Mouse (Mus musculus) midbrain, embryonic 13.5 days (tissue): Measurements from ENCODE around the gene Gm5483. TPM values are rescaled to one million over a fixed set of nuclear protein-coding genes. Genes with fewer than 3 reads are reported as not detected.
"Not testable (repeated sequence)": the region's sequence is repeated elsewhere in the genome, so short reads cannot be mapped to it uniquely, and the experiment has no call there.

ENCODE experiments used
- ATAC-seq: fragments of 200-750 bp; cut with Nextera tagmentation; 2 replicates; pipeline ENCODE4 v1.8.0; 2017; ENCODE audit warnings: mild to moderate bottlenecking, moderate TSS enrichment, moderate library complexity
- H3K27ac ChIP-seq: fragments of 300-500 bp; sonication (generic); 2 replicates; pipeline ENCODE4 v1.5.1; 2015; ENCODE audit warnings: inconsistent platforms, mild to moderate bottlenecking, moderate library complexity
- H3K27me3 ChIP-seq: fragments of 300-500 bp; sonication (generic); 2 replicates; pipeline ENCODE4 v1.6.1; 2015; ENCODE audit warnings: mild to moderate bottlenecking, inconsistent platforms
- H3K36me3 ChIP-seq: fragments of 300-500 bp; sonication (generic); 2 replicates; pipeline ENCODE4 v1.6.1; 2015; ENCODE audit warnings: mild to moderate bottlenecking, inconsistent platforms
- H3K4me1 ChIP-seq: fragments of 300-500 bp; sonication (generic); replicated peaks from 2 replicates; pipeline ENCODE4 v1.6.1; 2015; ENCODE audit warnings: inconsistent platforms
- H3K4me2 ChIP-seq: fragments of 300-500 bp; sonication (generic); replicated peaks from 2 replicates; pipeline ENCODE4 v1.6.1; 2015; ENCODE audit warnings: moderate library complexity, mild to moderate bottlenecking, inconsistent platforms
- H3K4me3 ChIP-seq: fragments of 300-500 bp; sonication (generic); replicated peaks from 2 replicates; pipeline ENCODE4 v1.5.1; 2015; ENCODE audit warnings: mild to moderate bottlenecking, inconsistent platforms
- H3K9ac ChIP-seq: fragments of 300-500 bp; sonication (generic); replicated peaks from 2 replicates; pipeline ENCODE4 v1.6.1; 2015; ENCODE audit warnings: mild to moderate bottlenecking, inconsistent platforms
- H3K9me3 ChIP-seq: fragments of 300-500 bp; sonication (generic); 2 replicates; pipeline ENCODE4 v1.6.1; 2016; ENCODE audit warnings: mild to moderate bottlenecking, inconsistent platforms
- WGBS: fragments of 180-500 bp; shearing (Covaris S2); methylation state at CpG from one replicate; pipeline ENCODE4 v1.1.7; 2015; 5-methylcytosine and 5-hydroxymethylcytosine counted together
- polyA plus RNA-seq: library from polyadenylated mRNA; unstranded; fragments of >200 nt; fragmentation: Nextera tagmentation; extraction: Ambion mirVana; gene quantifications from 2 replicates; pipeline ENCODE4 v1.2.1, GENCODE M21; 2015

Gm5483 gene
- polyA plus RNA-seq: 1.1 TPM in 1 of 2 replicates, not detected in the other

DNA sequence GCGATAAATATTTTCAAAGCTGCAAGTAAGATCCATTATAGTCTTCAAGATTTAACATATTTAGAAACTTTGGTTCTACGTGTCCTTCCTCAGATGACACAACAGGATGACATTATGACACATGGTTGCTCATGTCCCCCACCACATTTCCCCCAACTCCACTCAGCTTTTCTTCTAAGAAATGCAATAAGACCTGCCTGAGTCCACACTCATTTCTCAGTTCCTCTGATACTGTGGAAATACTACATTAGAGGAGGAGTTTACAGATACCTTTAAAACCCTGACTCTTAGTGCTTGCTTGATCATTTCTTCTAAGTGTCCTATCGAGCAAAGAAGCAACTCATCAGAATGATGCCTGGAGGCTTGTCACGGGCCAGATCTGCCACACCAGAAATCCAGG, at the start of gene Gm5483:
Gene Gm5483, plus strand, starts transcription at position 301 of the 400 bp plus-strand sequence.
- 84% methylated on average over 4 of the region's 4 CpGs for WGBS
- not testable (repeated sequence) for H3K4me2 ChIP-seq, H3K27me3 ChIP-seq, ATAC-seq, H3K4me1 ChIP-seq, H3K36me3 ChIP-seq, H3K9me3 ChIP-seq, H3K27ac ChIP-seq, H3K4me3 ChIP-seq, H3K9ac ChIP-seq

DNA sequence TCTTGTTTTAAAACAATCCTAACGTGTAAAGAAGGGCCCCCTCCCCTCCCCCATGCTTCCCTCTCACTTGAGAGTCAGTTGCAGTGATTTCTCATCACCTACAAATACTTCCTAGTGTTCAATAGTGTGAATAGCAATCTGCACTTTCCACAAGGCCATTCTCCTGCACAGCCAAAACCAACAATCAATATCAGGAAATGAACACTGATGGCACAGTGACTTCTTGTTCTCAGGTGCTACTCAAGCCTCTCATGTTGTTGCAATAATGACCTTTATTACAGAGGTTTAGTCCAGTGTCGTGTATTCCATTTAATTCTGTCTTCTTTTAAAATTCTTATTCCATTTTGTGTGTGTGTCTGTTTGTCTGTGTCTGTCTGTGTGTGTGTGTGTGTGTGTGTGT, 45.8 kb upstream of the Gm5483 start:
- H3K4me1 ChIP-seq: no peaks in the 10 kb centered on the region
- H3K36me3 ChIP-seq: no peaks in the 10 kb centered on the region
- no peak overlapping the region for H3K9ac ChIP-seq
- H3K27ac ChIP-seq: no peak overlapping the region
- no peaks in the 10 kb centered on the region for H3K27me3 ChIP-seq
- no peak overlapping the region for H3K4me3 ChIP-seq
- H3K9me3 ChIP-seq: no peaks in the 10 kb centered on the region
- ATAC-seq: no peak
- 76% methylated on average over 2 of the region's 2 CpGs for WGBS
- H3K4me2 ChIP-seq: no peak overlapping the region

DNA sequence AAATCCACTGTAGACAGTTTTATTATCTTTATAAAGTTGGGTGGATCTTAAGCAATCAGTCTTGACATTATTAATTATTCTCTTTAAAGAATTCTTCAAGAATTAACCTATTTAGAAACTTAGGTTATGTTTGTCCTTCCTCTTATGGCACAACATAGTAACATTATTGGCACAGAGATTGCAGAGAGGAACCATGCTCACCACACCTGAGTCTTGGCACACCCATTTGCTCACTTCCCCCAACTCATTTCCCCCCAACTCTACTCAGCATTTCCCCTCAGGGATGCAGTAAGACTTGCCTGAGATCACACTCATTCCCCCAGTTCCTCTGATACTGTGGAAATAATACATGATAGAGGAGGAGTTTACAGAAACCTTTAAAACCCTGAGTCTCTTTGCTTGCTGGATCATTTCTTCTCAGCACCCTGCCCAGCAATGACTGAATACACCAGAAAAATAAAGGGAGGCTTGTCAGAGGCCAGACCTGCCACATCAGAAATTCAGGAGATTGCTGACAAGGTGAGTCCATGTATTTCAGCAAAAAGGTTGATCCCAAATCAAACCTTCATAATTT, 27.5 kb upstream of the Gm5483 start, which contains the start of gene Stfa2l1:
Gene Stfa2l1, plus strand, starts transcription at position 410 of the 574 bp plus-strand sequence.
- Histone ChIP-seq H3K4me3 (no peak within 1 kb of the TSS), H3K9me3 (no peaks in the 10 kb centered on the region), H3K27me3 (no peaks in the 10 kb centered on the region), H3K9ac (no peak within 1 kb of the TSS), H3K4me2 (no peak within 1 kb of the TSS), H3K4me1 (no peaks in the 10 kb centered on the region), H3K27ac (no peak within 1 kb of the TSS), H3K36me3 (no peaks in the 10 kb centered on the region)
- no peak for ATAC-seq

DNA sequence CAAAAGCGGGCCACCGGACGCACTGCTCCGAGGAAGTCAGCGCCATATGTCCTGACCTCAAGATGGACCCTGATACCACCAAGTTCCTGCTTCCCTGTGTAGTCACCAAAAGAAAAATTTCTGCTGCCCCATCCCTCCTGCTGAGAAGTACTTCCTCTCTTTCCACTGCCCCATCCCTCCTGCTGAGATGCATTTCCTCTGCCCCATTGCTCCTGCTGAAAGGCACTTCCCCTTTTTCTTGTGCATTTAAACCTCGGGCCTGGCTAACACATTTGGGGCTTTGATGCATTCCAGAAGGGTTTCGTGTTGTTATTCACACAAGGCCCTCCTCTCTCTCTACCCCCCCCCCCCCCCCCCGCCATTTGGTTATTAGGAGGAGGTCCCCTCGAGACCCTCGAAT, 16.2 kb upstream of the Gm5483 start:
- ATAC-seq, H3K27ac ChIP-seq, H3K36me3 ChIP-seq, H3K9me3 ChIP-seq, H3K4me3 ChIP-seq, H3K4me2 ChIP-seq, H3K9ac ChIP-seq, H3K4me1 ChIP-seq, H3K27me3 ChIP-seq: not testable (repeated sequence)
- WGBS: 86% methylated on average over 10 of the region's 10 CpGs

DNA sequence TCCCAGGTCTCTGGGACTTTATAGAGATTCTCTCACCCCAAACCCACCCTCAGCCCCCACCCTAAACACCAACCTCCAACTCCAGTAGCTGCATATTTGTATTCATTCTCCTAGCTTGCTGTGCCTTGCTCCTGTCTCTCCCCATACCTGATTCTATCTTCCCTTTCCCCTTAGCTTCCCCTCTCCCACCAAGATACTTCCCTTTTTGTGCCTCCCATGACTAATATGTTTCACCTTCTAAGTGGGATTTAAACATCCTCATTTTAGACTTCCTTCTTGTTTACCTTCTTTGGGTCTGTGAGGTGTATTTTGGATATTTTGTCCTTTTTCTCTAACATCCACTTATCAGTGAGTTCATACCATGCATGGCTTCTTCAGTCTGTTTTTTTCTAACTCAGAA, 7.9 kb upstream of the Gm5483 start:
- H3K36me3 ChIP-seq: no peaks in the 10 kb centered on the region
- no peak overlapping the region for H3K4me3 ChIP-seq
- no peak overlapping the region for H3K4me2 ChIP-seq
- H3K4me1 ChIP-seq: no peaks in the 10 kb centered on the region
- H3K9me3 ChIP-seq: no peaks in the 10 kb centered on the region
- no peaks in the 10 kb centered on the region for H3K27me3 ChIP-seq
- no peak overlapping the region for H3K9ac ChIP-seq
- ATAC-seq: no peak
- H3K27ac ChIP-seq: no peak overlapping the region

DNA sequence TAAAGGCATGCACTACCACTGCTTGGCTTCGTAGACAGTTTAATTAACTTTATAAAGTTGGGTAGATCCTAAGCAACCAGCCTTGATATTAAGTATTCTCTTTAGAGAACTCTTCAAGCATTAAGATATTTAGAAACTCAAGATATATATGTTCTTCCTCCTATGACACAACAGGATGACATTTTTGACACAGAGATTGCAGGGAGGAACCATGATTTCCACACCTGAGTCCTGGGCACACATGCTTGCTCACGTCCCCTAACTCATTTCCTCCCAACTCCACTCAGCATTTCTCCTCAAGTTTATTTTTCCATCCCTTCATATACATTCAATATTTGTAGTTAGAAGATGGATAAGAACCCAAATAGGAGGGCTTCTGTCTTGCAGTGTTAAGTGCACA, 4.1 kb upstream of the Gm5483 start:
- H3K36me3 ChIP-seq: no peaks in the 10 kb centered on the region
- H3K4me1 ChIP-seq: no peaks in the 10 kb centered on the region
- no peak overlapping the region for H3K27ac ChIP-seq
- H3K9me3 ChIP-seq: no peaks in the 10 kb centered on the region
- H3K4me3 ChIP-seq: no peak overlapping the region
- no peaks in the 10 kb centered on the region for H3K27me3 ChIP-seq
- H3K4me2 ChIP-seq: no peak overlapping the region
- H3K9ac ChIP-seq: no peak overlapping the region
- ATAC-seq: no peak
- 83% methylated on average over 2 of the region's 2 CpGs for WGBS

DNA sequence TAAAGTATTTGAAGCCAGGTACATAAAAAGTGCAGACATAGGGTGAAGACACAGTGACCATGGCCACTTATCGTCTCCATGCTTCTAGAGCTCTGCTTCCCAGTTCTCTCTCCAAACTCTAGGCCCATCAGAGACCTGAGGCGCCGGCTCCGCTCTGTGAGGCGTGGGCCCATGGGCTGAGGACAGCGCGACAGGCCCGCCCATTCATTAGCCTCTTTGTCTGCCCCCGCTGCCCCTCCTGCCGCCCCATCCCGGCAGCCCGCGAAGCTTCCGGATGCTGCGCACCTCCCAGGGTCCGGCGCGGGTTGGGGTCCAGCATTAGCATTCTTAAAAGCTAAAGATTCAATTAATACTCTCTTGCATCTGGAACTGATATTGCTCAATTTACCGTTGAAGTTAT, 15.2 kb downstream of the Gm5483 start:
- Histone ChIP-seq H3K4me2 (peak overlapping the region; percentile 43), H3K36me3 (no peaks in the 10 kb centered on the region), H3K27me3 (no peaks in the 10 kb centered on the region), H3K4me1 (no peaks in the 10 kb centered on the region), H3K27ac (no peak overlapping the region), H3K4me3 (no peak overlapping the region), H3K9me3 (no peaks in the 10 kb centered on the region), H3K9ac (no peak overlapping the region)
- 48% methylated on average over 19 of the region's 19 CpGs for WGBS
- ATAC-seq: no peak

DNA sequence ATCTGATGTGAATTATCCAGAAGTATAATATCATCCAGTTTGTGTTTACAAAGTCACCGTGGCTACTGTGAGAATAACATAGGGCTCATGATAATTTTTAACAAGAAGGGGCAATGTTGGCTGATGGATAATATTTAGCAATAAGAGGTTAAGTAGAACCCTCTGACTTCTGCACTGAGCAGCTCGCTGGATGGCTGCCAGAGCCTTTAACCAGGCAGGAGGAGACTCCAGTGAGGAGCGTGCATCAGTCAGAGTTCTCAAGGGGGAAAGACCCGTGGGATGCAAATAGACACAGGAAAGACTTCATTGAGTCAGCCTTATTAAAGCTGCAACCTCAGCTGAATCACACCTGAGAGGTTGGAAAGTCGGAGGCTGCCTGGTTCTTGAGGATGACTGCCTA, 19.8 kb downstream of the Gm5483 start:
- no peak overlapping the region for H3K4me3 ChIP-seq
- H3K27ac ChIP-seq: no peak overlapping the region
- no peak for ATAC-seq
- no peak overlapping the region for H3K9ac ChIP-seq
- no peak overlapping the region for H3K4me2 ChIP-seq
- no peaks in the 10 kb centered on the region for H3K4me1 ChIP-seq
- no peaks in the 10 kb centered on the region for H3K36me3 ChIP-seq
- no peaks in the 10 kb centered on the region for H3K9me3 ChIP-seq
- no peaks in the 10 kb centered on the region for H3K27me3 ChIP-seq
- WGBS: 80% methylated on average over 5 of the region's 5 CpGs

DNA sequence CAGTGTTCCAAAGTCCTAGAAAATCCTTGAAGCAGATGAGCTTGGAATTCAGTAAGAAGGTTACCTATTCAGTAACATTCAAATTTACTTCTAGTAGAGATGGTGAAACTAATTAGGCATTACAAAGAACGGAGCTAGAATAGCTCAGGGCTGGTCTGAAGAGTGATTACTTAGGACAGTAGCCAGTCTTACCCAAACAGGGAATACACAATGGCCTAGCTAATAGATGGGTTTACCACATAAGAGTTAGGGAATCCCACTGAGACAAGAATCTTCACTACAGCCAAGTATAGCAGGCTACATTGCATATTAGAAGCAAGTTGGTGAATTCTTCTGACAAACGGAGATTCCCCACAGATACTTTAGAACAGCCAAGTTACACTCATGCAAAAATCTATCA, 21.7 kb downstream of the Gm5483 start:
- WGBS: 45% methylated on average over 2 of the region's 2 CpGs
- not testable (repeated sequence) for H3K4me1 ChIP-seq, ATAC-seq

DNA sequence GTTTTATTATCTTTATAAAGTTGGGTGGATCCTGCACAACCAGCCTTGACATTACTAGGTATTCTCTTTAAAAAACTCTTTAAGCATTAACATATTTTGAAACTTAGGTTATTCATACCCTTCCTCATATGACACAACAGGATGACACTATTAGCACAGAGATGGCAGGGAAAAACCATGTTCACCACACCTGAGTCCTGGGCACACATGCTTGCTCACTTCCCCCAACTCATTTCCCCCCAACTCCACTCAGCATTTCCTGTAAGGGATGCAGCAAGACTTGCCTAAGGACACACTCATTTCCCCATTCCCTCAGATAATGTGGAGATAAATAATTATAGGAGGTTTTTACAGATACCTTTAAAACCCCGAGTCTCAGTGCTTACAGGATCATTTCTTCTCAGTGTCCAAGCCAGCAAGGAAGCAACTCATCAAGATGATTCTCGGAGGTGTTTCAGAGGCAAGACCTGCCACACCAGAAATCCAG, 26.0 kb downstream of the Gm5483 start, which contains the start of gene Gm5416:
Gene Gm5416, plus strand, starts transcription at position 437 of the 487 bp plus-strand sequence.
- H3K4me2 ChIP-seq: no peak within 1 kb of the TSS
- H3K27ac ChIP-seq: no peak within 1 kb of the TSS
- H3K9me3 ChIP-seq: no peaks in the 10 kb centered on the region
- no peaks in the 10 kb centered on the region for H3K4me1 ChIP-seq
- H3K9ac ChIP-seq: no peak within 1 kb of the TSS
- ATAC-seq: no peak
- H3K27me3 ChIP-seq: no peaks in the 10 kb centered on the region
- 90% methylated on average over 2 of the region's 2 CpGs for whole genome bisulfite sequencing
- H3K36me3 ChIP-seq: no peaks in the 10 kb centered on the region
- H3K4me3 ChIP-seq: no peak within 1 kb of the TSS

More for the DNA sequence above, 21.7 kb downstream of the Gm5483 start:
- H3K9ac ChIP-seq, H3K4me2 ChIP-seq, H3K9me3 ChIP-seq, H3K27me3 ChIP-seq, H3K36me3 ChIP-seq, H3K4me3 ChIP-seq, H3K27ac ChIP-seq: not testable (repeated sequence)

DNA sequence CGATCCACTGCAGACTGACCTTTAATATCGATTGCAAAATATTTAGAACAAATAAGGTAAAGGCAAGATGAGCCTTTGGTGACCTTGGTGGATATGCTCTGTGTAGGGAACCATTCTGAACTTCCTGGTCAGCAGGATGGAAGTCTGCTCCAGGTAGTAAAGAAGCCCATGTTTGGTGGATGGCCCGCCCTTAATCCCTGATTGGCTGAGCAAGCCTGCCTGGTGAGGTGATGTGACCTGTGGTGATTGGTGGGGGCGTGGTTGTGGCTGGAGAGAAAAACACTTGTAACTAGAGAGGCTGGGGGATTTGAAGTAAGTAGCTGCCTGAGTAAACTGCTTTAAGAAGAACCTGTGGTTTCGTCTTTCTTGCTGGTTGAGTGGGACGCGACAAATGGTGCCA, 37.2 kb downstream of the Gm5483 start, which contains the start of gene 2010005H15Rik:
Gene 2010005H15Rik, plus strand, starts transcription at position 301 of the 400 bp plus-strand sequence.
- not testable (repeated sequence) for H3K4me3 ChIP-seq, H3K4me2 ChIP-seq, H3K4me1 ChIP-seq, H3K9ac ChIP-seq, H3K36me3 ChIP-seq, H3K27me3 ChIP-seq, H3K9me3 ChIP-seq, H3K27ac ChIP-seq, ATAC-seq
- 94% methylated on average over 7 of the region's 7 CpGs for WGBS
